Mouse (Mus musculus): ENCODE results near the gene Smim15.

DNA sequence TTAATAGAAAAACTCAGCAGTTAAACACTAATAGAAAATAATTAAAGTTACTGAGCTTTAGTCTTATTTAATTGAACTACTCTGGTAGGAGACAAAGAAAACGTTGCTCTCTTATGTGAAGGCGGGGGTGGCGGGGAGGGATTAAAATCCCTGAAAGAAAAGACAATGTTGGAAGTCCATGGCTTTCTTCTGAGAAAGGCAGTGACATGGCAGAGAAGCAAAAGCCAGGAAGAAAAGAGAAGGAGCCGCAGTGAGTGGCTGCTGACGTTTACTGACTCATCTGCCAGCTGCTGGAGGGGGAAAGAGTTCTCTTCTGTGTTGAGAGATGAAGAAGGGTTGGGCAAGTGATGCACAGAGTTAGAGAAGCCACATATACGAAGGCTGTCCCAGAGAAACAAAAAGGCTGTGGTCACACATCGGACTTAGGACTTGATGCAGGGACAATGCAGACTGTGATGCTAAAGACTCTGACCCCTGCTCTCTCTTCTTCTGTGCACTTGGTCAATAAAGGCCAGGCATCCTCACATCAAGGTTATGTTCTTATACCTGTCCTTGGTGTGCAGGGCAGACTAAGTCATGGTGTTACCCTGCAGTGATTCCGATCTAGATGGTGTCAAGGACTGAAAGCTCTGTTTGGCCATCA is 16.8 kb downstream of the Smim15 start:
- TF ChIP-seq CTCF (IDR thresholded peaks at IDR 0.05; ENCODE audit: low read depth, low read length) (no peak), POLR2A (IDR thresholded peaks at IDR 0.05; ENCODE audit: borderline replicate concordance, low read depth, low read length) (no peak)
